Mouse (Mus musculus) spleen, adult 2 months (tissue): ENCODE measurements around the gene Srgap1.

Source experiments
- CTCF ChIP-seq: fragments of 200-500 bp; IDR thresholded peaks from 2 replicates; pipeline ENCODE4 v1.5.1; 2011; ENCODE audit warnings: mild to moderate bottlenecking, inconsistent platforms; ENCODE audit not compliant: insufficient read depth, insufficient read length, insufficient replicate concordance; ENCODE audit errors: extremely low read depth
- POLR2A ChIP-seq: fragments of 200-500 bp; IDR thresholded peaks from 2 replicates; pipeline ENCODE4 v1.6.1; 2011; ENCODE audit warnings: low read depth, low read length, inconsistent platforms

- no peak for TF ChIP-seq CTCF
- TF ChIP-seq POLR2A, result no peak
These were observed 193.7 kb downstream of the Srgap1 start for GRCm38 (mm10) chr10:121853385-121853808.
